Mouse (Mus musculus) c-Kit-positive CD71-positive TER-119-positive erythroid progenitor cells, embryonic 14.5 days (primary cell): ENCODE measurements at regions not wholly inside any gene's neighbourhood (a gene's known extent, or its start where the extent isn't known, plus 50 kb on each side); places are given as distances from the start of the nearest gene placed in this dataset.
A peak's percentile ranks its signal among the peaks of the same experiment; 100 is the strongest.

Experiments used
- DNase-seq: peaks from one replicate; pipeline ENCODE4 v3.0.0-alpha.2; 2013; ENCODE audit warnings: low spot score

DNA sequence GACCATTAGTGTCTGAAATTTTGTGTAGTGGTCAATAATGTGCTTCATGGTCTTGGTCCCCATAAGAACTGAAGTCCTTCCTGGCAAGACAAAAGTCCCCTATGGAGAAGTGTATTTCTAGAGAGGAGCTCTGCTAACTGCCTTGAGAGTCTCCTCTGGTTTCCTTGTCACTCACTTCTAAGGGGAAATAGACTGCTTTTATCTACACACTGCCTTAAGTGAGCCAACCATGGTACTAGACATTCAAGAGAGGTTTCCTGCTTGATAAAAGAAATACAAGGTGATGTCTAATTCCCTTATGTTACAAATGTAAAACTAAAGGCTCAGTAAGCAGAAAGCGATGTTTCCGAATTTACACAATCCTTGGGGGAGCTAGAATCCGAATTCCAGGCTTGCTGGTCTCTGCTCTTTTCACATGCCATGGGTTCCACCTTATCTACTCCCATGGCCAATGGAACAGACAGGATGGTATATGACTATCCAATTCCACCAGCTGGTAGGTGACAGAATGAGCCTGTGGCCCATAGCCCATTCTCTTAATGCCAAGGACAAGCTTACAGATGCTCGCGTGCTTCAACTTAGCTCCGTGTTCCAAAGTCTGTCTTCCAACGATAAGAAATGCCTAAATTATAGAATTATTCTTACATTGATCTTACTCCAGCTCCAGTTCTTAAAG lies 305.3 kb downstream of the Fam49a start:
- no peak for DNase-seq

GRCm38 (mm10) chr12:12562267-12562666 lies 300.3 kb downstream of the Fam49a start:
- no peak for DNase-seq

- DNase-seq = no peak
Measured at GRCm38 (mm10) chr12:12551818-12552217, 289.9 kb downstream of the Fam49a start.

- no peak for DNase-seq
Measured at GRCm38 (mm10) chr12:12549649-12550048, 287.7 kb downstream of the Fam49a start.

DNA sequence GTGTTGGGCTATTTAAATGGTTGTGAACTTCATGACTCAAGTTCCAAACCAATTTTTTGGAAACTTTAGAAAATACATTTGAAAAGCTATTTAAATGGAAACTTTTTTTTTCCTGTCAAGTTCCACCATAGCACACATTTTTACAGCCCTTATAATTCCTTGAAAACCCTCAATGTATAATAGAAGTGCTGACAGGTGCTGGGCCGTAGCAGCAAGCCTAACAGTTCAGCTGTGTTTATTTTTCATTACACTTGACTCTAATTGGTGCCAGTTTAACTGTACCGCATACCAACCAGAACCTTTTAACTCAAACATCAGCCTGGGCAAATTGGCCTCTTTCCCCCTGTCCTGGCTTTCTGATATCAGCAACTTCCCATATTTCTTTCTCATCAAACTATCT lies 286.7 kb downstream of the Fam49a start:
- DNase-seq = no peak

DNA sequence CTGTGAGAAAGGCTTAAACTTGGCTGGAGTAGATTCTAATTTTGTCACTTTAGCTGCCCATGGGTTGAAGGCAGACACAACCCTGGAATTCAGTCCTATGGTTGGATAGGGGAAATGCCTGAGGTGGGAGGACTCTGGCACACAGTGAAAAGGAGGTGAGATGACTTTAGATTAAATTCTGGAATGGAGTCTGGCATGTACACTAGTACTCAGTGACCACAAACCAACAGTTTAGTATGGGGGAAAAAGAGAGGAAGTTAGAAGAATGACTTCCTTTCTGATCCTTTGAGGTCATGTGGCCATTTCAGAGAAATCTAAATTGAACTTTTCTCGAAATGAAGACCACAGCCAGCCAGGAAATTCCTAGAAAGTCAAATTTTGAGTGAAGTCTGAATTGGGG lies 285.5 kb downstream of the Fam49a start:
- no peak for DNase-seq

DNA sequence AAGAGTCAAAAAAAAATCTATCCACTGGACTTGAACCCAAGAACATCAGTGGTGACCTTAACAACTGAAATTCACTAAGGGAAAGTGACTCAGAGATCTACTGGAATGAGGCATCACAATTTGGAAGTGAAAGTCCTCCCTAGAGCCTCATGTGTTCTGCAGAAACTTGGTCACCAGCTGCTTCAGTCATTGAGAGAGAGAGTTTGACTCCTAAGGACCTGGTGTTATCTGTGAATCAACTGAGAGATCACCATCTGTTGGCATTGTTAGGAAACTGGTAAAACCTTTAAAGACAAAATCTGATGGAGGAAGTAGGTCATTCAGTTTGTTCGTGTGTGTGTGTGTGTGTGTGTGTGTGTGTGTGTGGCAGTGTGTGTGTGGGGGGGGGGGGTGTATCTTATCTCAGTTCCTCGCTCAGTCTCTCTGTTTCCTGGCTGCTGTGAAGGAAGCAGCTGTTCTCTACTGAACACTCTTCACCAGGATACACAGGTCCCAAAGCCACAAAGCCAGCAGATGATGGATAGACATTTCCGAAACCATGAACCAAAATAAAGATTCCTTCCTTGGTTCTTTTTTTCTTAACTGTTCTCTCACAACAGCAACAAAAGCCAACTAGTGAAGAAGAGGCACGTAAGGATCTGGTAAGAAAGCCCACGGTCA lies 284.6 kb downstream of the Fam49a start:
- DNase-seq = no peak

DNA sequence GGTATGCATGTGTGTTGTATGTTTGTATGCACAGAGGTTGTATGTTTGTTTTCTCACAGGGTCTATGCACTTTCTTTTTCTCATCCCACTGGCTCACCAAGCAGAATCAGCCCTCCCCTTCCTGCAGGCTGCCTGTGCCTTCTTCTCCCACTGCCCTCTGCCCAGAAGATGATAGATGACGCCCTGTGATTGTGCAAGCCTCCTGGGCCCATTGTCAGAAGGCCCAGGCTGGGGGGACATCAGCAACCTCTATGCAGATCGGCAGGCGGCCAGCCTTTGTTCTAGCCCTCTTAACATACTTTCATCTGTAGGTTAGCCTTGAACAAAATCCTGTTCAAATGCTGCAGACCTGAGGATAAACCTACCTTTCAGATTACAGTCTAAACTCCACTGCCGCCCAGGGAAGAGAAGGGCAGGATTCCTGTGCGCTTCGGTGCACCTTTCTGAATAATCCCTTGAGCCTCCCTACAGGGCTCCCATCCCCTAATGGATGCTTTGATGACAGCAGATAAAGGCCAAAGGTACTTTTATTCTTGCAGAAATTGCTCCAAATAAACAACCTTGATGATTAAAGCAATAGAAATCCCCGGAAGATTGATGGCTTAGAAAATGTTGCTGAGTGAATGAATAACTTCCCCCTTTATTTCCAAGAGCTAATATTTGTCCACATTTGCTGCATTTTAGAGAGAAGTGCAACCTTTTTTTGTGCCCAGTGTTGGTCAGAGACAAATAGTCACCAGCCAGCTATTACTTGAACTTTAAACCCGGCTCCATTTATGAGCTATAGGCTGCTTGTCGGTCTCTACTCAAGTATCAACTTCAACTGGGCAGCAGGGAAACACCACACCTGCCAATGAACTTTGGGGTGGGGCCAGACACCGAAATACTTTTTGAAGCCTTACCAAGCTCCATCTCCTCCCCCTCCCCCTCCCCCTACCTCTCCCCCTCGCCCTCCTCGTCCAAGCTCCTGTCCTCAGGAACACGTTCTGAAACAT lies 279.4 kb downstream of the Fam49a start:
- no peak for DNase-seq

GRCm38 (mm10) chr12:12539291-12539690 lies 277.4 kb downstream of the Fam49a start:
- no peak for DNase-seq

GRCm38 (mm10) chr12:12534779-12535178 lies 272.8 kb downstream of the Fam49a start:
- DNase-seq = peak; percentile 4

GRCm38 (mm10) chr12:12530796-12531195 lies 268.9 kb downstream of the Fam49a start:
- DNase-seq = no peak

DNA sequence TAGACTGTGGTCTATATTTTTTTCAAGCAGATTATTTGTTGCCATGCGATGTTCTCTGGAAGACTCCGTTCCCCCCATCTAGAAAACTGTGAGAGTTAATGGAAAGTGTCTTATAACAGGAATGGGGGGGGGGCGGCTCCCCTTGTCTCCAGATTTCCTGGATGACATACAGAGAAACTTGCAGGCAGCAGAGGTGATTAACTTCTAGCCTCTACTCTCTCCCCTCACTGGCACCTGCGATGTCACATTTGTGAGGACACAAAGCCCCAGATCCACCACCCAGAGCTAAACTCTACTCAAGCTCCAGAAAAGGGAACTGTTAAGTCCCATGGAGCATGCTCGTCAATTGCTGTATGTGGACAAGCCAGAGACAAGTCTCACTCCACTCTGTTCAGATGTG lies 267.6 kb downstream of the Fam49a start:
- no peak for DNase-seq

DNA sequence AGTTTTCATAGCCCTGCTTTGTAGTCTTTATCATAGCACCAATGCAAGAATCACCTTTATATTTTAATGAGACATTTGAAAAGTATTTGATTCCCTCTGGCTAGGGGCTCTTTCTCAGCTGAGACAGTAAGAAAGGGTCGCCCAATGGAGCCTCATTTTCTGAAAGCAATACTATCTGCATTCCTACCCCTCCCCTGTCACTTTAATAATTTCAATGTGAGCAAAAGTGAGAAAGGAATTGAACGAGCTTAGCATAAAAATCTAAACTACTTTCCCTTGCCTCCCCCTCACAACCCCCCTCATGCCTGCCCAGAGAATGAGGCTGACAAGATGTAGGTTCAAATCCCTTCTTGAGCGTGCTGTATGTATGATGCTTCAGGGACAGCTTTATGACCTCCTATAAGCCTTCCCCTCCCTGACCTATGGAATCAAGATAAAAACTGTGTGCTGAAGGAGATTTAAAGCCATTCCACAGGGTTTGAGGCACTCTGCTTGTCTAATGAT lies 266.6 kb downstream of the Fam49a start:
- no peak for DNase-seq

DNA sequence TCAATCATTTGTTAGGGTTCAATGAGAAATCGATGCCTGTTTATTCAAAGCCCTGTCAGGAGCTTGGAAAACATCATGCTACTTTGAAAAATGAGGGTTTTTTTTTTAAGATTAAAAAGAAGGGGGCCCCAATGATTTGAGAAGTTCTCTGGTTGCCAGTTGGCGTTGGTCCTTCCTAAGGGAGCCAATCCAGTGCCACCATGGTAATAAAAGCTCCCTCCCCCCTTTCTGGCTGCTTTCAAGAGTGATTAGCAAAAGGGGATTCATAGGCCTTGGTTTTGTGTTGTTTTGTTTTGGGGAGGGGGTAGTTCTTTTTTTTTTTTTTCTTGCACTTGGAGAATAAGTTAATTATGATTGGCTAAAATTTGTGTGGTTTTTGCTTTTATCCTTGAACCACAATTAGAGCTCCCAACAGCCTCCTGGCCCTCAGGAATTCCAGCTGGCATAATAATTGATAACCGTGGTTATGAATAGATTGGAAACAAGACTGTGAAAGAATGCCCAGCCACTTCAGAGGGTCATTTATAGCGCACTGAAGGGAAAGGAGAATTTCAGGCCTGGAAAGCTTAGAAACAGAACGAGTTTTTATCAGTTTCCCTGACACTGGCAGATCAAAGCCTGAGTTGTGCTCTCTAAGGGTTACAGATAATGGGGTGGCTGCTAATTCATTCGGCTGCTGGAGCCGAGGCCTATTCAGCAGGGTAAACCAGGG lies 266.0 kb downstream of the Fam49a start:
- DNase-seq = no peak

DNA sequence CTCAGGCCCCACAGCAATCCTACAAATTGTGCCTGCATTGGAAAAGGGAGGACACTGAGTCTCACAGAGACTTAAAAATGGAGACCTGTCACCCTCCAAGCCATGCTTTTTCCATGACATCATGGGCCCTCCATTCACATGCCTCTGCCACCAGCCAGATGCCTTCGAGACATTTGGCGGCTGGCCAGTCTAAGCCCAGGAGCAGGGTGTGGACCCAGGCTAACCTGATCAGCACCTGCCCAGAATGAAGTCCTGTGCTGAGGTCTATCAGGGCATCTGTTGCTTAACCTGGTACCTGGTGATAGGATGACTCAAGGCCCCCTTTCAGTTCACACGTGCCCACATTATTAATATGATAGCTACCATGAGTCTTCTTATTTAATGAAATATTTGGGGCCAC lies 265.4 kb downstream of the Fam49a start:
- DNase-seq = no peak

- DNase-seq = no peak
Measured at GRCm38 (mm10) chr12:12520311-12520852, 258.4 kb downstream of the Fam49a start.

- DNase-seq = no peak
Measured at GRCm38 (mm10) chr12:12518490-12519070, 256.6 kb downstream of the Fam49a start.

GRCm38 (mm10) chr12:12517020-12517419 lies 255.1 kb downstream of the Fam49a start:
- DNase-seq = no peak

DNA sequence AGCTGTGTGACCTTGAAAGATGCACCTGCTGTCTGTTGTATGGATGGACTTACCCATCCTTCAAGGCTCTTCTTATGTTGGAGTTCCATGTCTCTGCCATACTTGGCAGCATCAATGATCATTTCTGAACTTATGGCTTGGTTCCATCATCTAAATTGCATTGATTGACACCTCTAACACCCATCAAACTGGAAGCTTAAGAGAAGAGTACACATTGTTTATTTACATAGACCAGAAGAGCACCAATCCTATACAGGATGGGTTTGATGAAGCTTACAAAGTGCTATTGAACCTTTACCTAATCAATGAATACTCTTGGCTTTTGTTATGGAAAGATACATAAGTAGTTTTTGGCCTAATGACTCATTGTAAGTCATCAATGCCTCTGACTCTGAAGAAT lies 248.8 kb downstream of the Fam49a start:
- no peak for DNase-seq

- DNase-seq = no peak
Measured at GRCm38 (mm10) chr12:12509164-12509937, 247.4 kb downstream of the Fam49a start.
